Mouse (Mus musculus) hindbrain, embryonic 16.5 days (tissue): ENCODE measurements around the gene Slc4a5. TPM values are rescaled to one million over a fixed set of nuclear protein-coding genes. Genes with fewer than 3 reads are reported as not detected.
A peak's percentile ranks its signal among the peaks of the same experiment; 100 is the strongest.
"Not testable (repeated sequence)": the region's sequence is repeated elsewhere in the genome, so short reads cannot be mapped to it uniquely, and the experiment has no call there.

Source experiments
- ATAC-seq: fragments of 200-750 bp; cut with Nextera tagmentation; 2 replicates; pipeline ENCODE4 v1.8.0; 2017; ENCODE audit warnings: moderate TSS enrichment, moderate library complexity
- H3K27ac ChIP-seq: fragments of 300-500 bp; sonication (generic); 2 replicates; pipeline ENCODE4 v1.5.1; 2014; ENCODE audit warnings: low read depth, mild to moderate bottlenecking, control low read depth, low read length, moderate library complexity
- H3K27me3 ChIP-seq: fragments of 300-500 bp; sonication (generic); replicated peaks from 2 replicates; pipeline ENCODE4 v1.6.1; 2014; ENCODE audit warnings: low read length; ENCODE audit not compliant: control insufficient read depth, insufficient read depth
- H3K36me3 ChIP-seq: fragments of 300-500 bp; sonication (generic); 2 replicates; pipeline ENCODE4 v1.6.1; 2014; ENCODE audit warnings: mild to moderate bottlenecking, low read length, moderate library complexity, mixed read lengths; ENCODE audit not compliant: control insufficient read depth, insufficient read depth
- H3K4me1 ChIP-seq: fragments of 300-500 bp; sonication (generic); 2 replicates; pipeline ENCODE4 v1.6.1; 2014; ENCODE audit warnings: low read depth, low read length; ENCODE audit not compliant: control insufficient read depth, insufficient read depth
- H3K4me2 ChIP-seq: fragments of 300-500 bp; sonication (generic); 2 replicates; pipeline ENCODE4 v1.6.1; 2014; ENCODE audit warnings: mild to moderate bottlenecking, low read length, control low read depth, moderate library complexity
- H3K4me3 ChIP-seq: fragments of 300-500 bp; sonication (generic); 2 replicates; pipeline ENCODE4 v1.5.1; 2014; ENCODE audit warnings: mild to moderate bottlenecking, low read length, control low read depth, moderate library complexity
- H3K9ac ChIP-seq: fragments of 300-500 bp; sonication (generic); 2 replicates; pipeline ENCODE4 v1.6.1; 2014; ENCODE audit warnings: low read depth, mild to moderate bottlenecking, control low read depth, low read length, moderate library complexity
- H3K9me3 ChIP-seq: fragments of 300-500 bp; sonication (generic); 2 replicates; pipeline ENCODE4 v1.6.1; 2014; ENCODE audit warnings: mild to moderate bottlenecking, low read length, moderate library complexity; ENCODE audit not compliant: control insufficient read depth
- WGBS: fragments of 180-500 bp; shearing (Covaris S2); extraction: QIAGEN DNeasy Blood & Tissue Kit; methylation state at CpG from one replicate; pipeline ENCODE4 v1.1.7; 2014; 5-methylcytosine and 5-hydroxymethylcytosine counted together
- polyA plus RNA-seq: library from polyadenylated mRNA; unstranded; fragments of >200 nt; fragmentation: Nextera tagmentation; extraction: Ambion mirVana; gene quantifications from 2 replicates; pipeline ENCODE4 v1.2.1, GENCODE M21; 2015

Slc4a5 gene
- polyA plus RNA-seq, 1 experiment from 2014 or later, result 2.5 TPM

GRCm38 (mm10) chr6:83323652-83324419 lies 104.2 kb downstream of the Slc4a5 start:
- no peak overlapping the region for H3K4me3 ChIP-seq
- H3K4me1 ChIP-seq, result peaks cover 11% of the 10 kb centered on the region
- 75% methylated on average over 8 of the region's 8 CpGs for WGBS
- no peaks in the 10 kb centered on the region for H3K9me3 ChIP-seq
- H3K36me3 ChIP-seq, result no peaks in the 10 kb centered on the region
- no peaks in the 10 kb centered on the region for H3K27me3 ChIP-seq
- no peak overlapping the region for H3K9ac ChIP-seq
- no peak overlapping the region for H3K4me2 ChIP-seq
- no peak for ATAC-seq
- no peak overlapping the region for H3K27ac ChIP-seq

- H3K4me2 ChIP-seq, result peak within 1 kb of the TSS; percentile 79
- H3K9me3 ChIP-seq, result no peaks in the 10 kb centered on the region
- H3K4me1 ChIP-seq, result peaks cover 11% of the 10 kb centered on the region
- H3K27me3 ChIP-seq, result no peaks in the 10 kb centered on the region
- peak; percentile 99 for ATAC-seq
- peaks cover 6% of the 10 kb centered on the region; the same call in 1 of the 2 replicates for H3K36me3 ChIP-seq
- peak within 1 kb of the TSS; percentile 97 for H3K9ac ChIP-seq
- WGBS, result 2% methylated on average over 63 of the region's 65 CpGs
- peak within 1 kb of the TSS; percentile 93 for H3K27ac ChIP-seq
- H3K4me3 ChIP-seq, result peak within 1 kb of the TSS; percentile 96
These were observed 106.1 kb downstream of the Slc4a5 start, which contains the start of the genes Mthfd2 and Mob1a for GRCm38 (mm10) chr6:83325525-83326393. Mthfd2 (minus strand) TSS chr6:83325908. Mob1a (plus strand) TSS chr6:83326016.

GRCm38 (mm10) chr6:83326394-83326736 lies 106.7 kb downstream of the Slc4a5 start:
- H3K9me3 ChIP-seq, result no peaks in the 10 kb centered on the region
- H3K4me3 ChIP-seq, result peak overlapping the region; percentile 96
- peak overlapping the region; percentile 93 for H3K27ac ChIP-seq
- WGBS, result 9% methylated on average over 6 of the region's 6 CpGs
- ATAC-seq, result no peak
- H3K4me2 ChIP-seq, result peak overlapping the region; percentile 79
- H3K4me1 ChIP-seq, result peaks cover 11% of the 10 kb centered on the region
- H3K36me3 ChIP-seq, result peaks cover 10% of the 10 kb centered on the region
- no peaks in the 10 kb centered on the region for H3K27me3 ChIP-seq
- peak overlapping the region; percentile 97 for H3K9ac ChIP-seq

DNA sequence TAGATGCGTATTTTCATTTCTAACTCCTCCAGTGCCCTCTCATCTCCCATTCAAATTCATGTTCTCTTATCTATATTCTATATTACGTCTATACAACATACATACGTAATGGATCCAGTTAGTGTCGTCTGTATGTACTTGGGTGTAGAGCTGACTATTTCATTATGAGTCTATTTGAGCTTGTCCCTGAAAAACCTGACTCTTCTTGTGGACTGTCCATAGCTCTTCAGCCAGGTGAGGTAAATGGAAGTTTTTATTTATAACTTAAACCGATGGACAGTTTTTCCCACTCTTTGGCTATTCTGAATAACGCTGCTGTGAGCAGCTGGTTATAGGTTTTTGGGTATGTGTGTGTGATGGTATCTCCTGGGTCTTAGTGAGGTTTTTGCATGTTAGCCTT lies 107.1 kb downstream of the Slc4a5 start:
- 67% methylated on average over 6 of the region's 6 CpGs for WGBS
- Histone ChIP-seq H3K9ac (no peak overlapping the region), H3K36me3 (peaks cover 14% of the 10 kb centered on the region), H3K4me3 (peak overlapping the region; percentile 96), H3K4me2 (peak overlapping the region; percentile 79), H3K27me3 (no peaks in the 10 kb centered on the region), H3K27ac (no peak overlapping the region), H3K4me1 (peaks cover 11% of the 10 kb centered on the region), H3K9me3 (no peaks in the 10 kb centered on the region)
- ATAC-seq, result no peak

GRCm38 (mm10) chr6:83327591-83328190 lies 108.1 kb downstream of the Slc4a5 start:
- no peak overlapping the region for H3K4me2 ChIP-seq
- no peak for ATAC-seq
- H3K9me3 ChIP-seq, result no peaks in the 10 kb centered on the region
- no peak overlapping the region for H3K4me3 ChIP-seq
- H3K36me3 ChIP-seq, result peaks cover 20% of the 10 kb centered on the region
- H3K4me1 ChIP-seq, result peaks cover 11% of the 10 kb centered on the region
- no peak overlapping the region for H3K9ac ChIP-seq
- WGBS, result 77% methylated on average over 3 of the region's 3 CpGs
- no peaks in the 10 kb centered on the region for H3K27me3 ChIP-seq
- no peak overlapping the region for H3K27ac ChIP-seq

GRCm38 (mm10) chr6:83341387-83341786 lies 121.8 kb downstream of the Slc4a5 start:
- no peak overlapping the region for H3K9ac ChIP-seq
- 79% methylated on average over 3 of the region's 3 CpGs for WGBS
- H3K4me1 ChIP-seq, result no peaks in the 10 kb centered on the region
- no peak overlapping the region for H3K4me2 ChIP-seq
- H3K4me3 ChIP-seq, result no peak overlapping the region
- no peaks in the 10 kb centered on the region for H3K27me3 ChIP-seq
- no peak for ATAC-seq
- H3K27ac ChIP-seq, result no peak overlapping the region
- H3K9me3 ChIP-seq, result no peaks in the 10 kb centered on the region
- H3K36me3 ChIP-seq, result peaks cover 15% of the 10 kb centered on the region

DNA sequence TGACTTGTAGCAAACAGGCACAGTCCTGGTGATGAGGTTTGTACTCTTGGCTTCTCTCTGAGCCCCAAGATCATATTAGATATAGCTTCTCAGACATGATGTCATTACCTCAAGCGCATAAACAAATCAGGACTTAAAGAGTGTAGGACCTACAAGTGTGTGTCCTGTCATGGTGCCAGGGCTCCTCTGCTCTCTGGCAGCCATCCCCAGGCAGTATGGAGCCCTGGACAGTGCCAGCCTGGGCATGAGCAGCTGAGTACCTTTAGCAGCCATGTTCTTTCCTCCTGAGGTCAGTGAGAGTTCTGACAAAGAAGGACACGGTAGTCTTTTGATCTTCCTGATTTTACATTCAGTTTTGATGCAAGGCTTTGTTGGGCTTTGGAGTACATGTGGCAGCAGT lies 123.3 kb downstream of the Slc4a5 start:
- no peak overlapping the region for H3K9ac ChIP-seq
- WGBS, result 84% methylated on average over 2 of the region's 2 CpGs
- no peaks in the 10 kb centered on the region for H3K9me3 ChIP-seq
- peaks cover 14% of the 10 kb centered on the region for H3K36me3 ChIP-seq
- no peak for ATAC-seq
- no peak overlapping the region for H3K4me3 ChIP-seq
- H3K4me2 ChIP-seq, result no peak overlapping the region
- no peak overlapping the region for H3K27ac ChIP-seq
- no peaks in the 10 kb centered on the region for H3K4me1 ChIP-seq
- no peaks in the 10 kb centered on the region for H3K27me3 ChIP-seq

GRCm38 (mm10) chr6:83345285-83345684 lies 125.7 kb downstream of the Slc4a5 start:
- not testable (repeated sequence) for ATAC-seq, H3K4me3 ChIP-seq, H3K9ac ChIP-seq, H3K4me2 ChIP-seq, H3K4me1 ChIP-seq, H3K36me3 ChIP-seq, H3K27ac ChIP-seq, H3K27me3 ChIP-seq, H3K9me3 ChIP-seq
- 94% methylated on average over 8 of the region's 8 CpGs for WGBS

GRCm38 (mm10) chr6:83347916-83348315 lies 128.3 kb downstream of the Slc4a5 start:
- no peaks in the 10 kb centered on the region for H3K27me3 ChIP-seq
- no peaks in the 10 kb centered on the region for H3K9me3 ChIP-seq
- ATAC-seq, result no peak
- peaks cover 7% of the 10 kb centered on the region for H3K4me1 ChIP-seq
- H3K9ac ChIP-seq, result no peak overlapping the region
- H3K4me3 ChIP-seq, result no peak overlapping the region
- WGBS, result 92% methylated on average over 3 of the region's 3 CpGs
- no peak overlapping the region for H3K4me2 ChIP-seq
- H3K36me3 ChIP-seq, result no peaks in the 10 kb centered on the region; the same call in 1 of the 2 replicates
- no peak overlapping the region for H3K27ac ChIP-seq
